Mouse (Mus musculus): ENCODE data around the gene Nrp1. TPM values are rescaled to one million over a fixed set of nuclear protein-coding genes. Genes with fewer than 3 reads are reported as not detected.

Nrp1 gene
- total and polyA plus RNA-seq, 3 experiments = 7.3 to 14.7 (median 11.9) TPM

GRCm38 (mm10) chr8:128450390-128451032 lies 92.1 kb downstream of the Nrp1 start:
- TF ChIP-seq E2F4 (IDR thresholded peaks at IDR 0.05; ENCODE audit: insufficient replicate concordance, low read depth, low read length) (no peak), BHLHE40 (IDR thresholded peaks at IDR 0.05; ENCODE audit: low read depth, low read length) (no peak), CTCF (conservative IDR thresholded peaks at IDR 0.05 in 1 of 2, IDR thresholded peaks at IDR 0.05 in 1 of 2; ENCODE audit: low read depth in 2 of 2, low read length in 2 of 2) (no peak), TBP (conservative IDR thresholded peaks at IDR 0.05; ENCODE audit: low read depth, low read length) (no peak), RAD21 (IDR thresholded peaks at IDR 0.05; ENCODE audit: low read depth, low read length) (no peak), POLR2AphosphoS2 (IDR thresholded peaks at IDR 0.05; ENCODE audit: low read depth, low read length) (no peak), NRF1 (IDR thresholded peaks at IDR 0.05; ENCODE audit: low read depth, low read length) (no peak), USF1 (IDR thresholded peaks at IDR 0.05; ENCODE audit: low read depth, low read length) (no peak)
- H3K27ac ChIP-seq (ENCODE audit: insufficient read depth, low read depth) = no peak overlapping the region
- H3K4me2 ChIP-seq (ENCODE audit: insufficient read depth, low read depth, poor library complexity, severe bottlenecking) = no peak overlapping the region
- H3K4me3 ChIP-seq (replicated peaks in 1 of 3; ENCODE audit: low read depth in 2 of 3, low read length in 2 of 3, poor library complexity in 1 of 3) = no peak overlapping the region
- H3K36me3 ChIP-seq (replicated peaks in 1 of 2; ENCODE audit: control insufficient read depth in 1 of 2, insufficient read depth in 1 of 2, low read length in 1 of 2) = peaks cover 0 to 31% of the 10 kb centered on the region in 2 experiments
- in situ Hi-C loops (cut with MboI; ENCODE audit: low pct_ligation_motif_present, low pct_unique_long_range_greater_than_20kb, low sequenced_read_pairs) = no loop called here
- no peak for DNase-seq (ENCODE audit: extremely low read depth)
- no peaks in the 10 kb centered on the region for H3K9me3 ChIP-seq (replicated peaks; ENCODE audit: low read length)
- H3K79me2 ChIP-seq (replicated peaks; ENCODE audit: control insufficient read depth, extremely low read depth, insufficient read depth, poor library complexity, severe bottlenecking) = no peaks in the 10 kb centered on the region
- dilution Hi-C loops (cut with MboI; ENCODE audit: extremely low pct_ligation_motif_present, extremely low pct_unique_long_range_greater_than_20kb, low sequenced_read_pairs) = no loop called here
- H3K27me3 ChIP-seq (replicated peaks) = no peaks in the 10 kb centered on the region
- H3K9ac ChIP-seq (ENCODE audit: insufficient read depth, low read depth) = no peak overlapping the region
- H3K4me1 ChIP-seq (ENCODE audit: control insufficient read depth in 1 of 2, insufficient read depth in 2 of 2) = no peaks in the 10 kb centered on the region

GRCm38 (mm10) chr8:128451121-128451520 lies 92.7 kb downstream of the Nrp1 start:
- no peaks in the 10 kb centered on the region for H3K27me3 ChIP-seq (replicated peaks)
- H3K79me2 ChIP-seq (replicated peaks; ENCODE audit: control insufficient read depth, extremely low read depth, insufficient read depth, poor library complexity, severe bottlenecking) = no peaks in the 10 kb centered on the region
- in situ Hi-C loops (cut with MboI; ENCODE audit: low pct_ligation_motif_present, low pct_unique_long_range_greater_than_20kb, low sequenced_read_pairs) = no loop called here
- TF ChIP-seq USF1 (IDR thresholded peaks at IDR 0.05; ENCODE audit: low read depth, low read length) (no peak), USF2 (conservative IDR thresholded peaks at IDR 0.05; ENCODE audit: low read depth, low read length) (no peak), SMC3 (IDR thresholded peaks at IDR 0.05; ENCODE audit: low read depth, low read length) (no peak), RAD21 (IDR thresholded peaks at IDR 0.05; ENCODE audit: low read depth, low read length) (no peak), ELF1 (IDR thresholded peaks at IDR 0.05; ENCODE audit: low read depth, low read length) (no peak), POLR2AphosphoS2 (IDR thresholded peaks at IDR 0.05; ENCODE audit: low read depth, low read length) (no peak), GABPA (IDR thresholded peaks at IDR 0.05; ENCODE audit: insufficient replicate concordance, low read depth, low read length) (no peak), MAZ (IDR thresholded peaks at IDR 0.05; ENCODE audit: low read depth, low read length) (no peak), NRF1 (IDR thresholded peaks at IDR 0.05; ENCODE audit: low read depth, low read length) (no peak), ZC3H11A (IDR thresholded peaks at IDR 0.05; ENCODE audit: low read depth, low read length) (no peak), MAFK (IDR thresholded peaks at IDR 0.05; ENCODE audit: insufficient replicate concordance, low read length) (no peak), MYC (IDR thresholded peaks at IDR 0.05; ENCODE audit: low read depth, low read length) (no peak)
- dilution Hi-C loops (cut with MboI; ENCODE audit: extremely low pct_ligation_motif_present, extremely low pct_unique_long_range_greater_than_20kb, low sequenced_read_pairs) = no loop called here
- no peak overlapping the region for H3K4me3 ChIP-seq (replicated peaks in 1 of 3; ENCODE audit: low read depth in 2 of 3, low read length in 2 of 3, poor library complexity in 1 of 3)
- H3K9ac ChIP-seq (ENCODE audit: insufficient read depth, low read depth) = no peak overlapping the region
- no peaks in the 10 kb centered on the region for H3K9me3 ChIP-seq (replicated peaks; ENCODE audit: low read length)
- no peaks in the 10 kb centered on the region for H3K4me1 ChIP-seq (ENCODE audit: control insufficient read depth in 1 of 2, insufficient read depth in 2 of 2)
- DNase-seq (ENCODE audit: extremely low read depth) = no peak
- H3K36me3 ChIP-seq (replicated peaks in 1 of 2; ENCODE audit: control insufficient read depth in 1 of 2, insufficient read depth in 1 of 2, low read length in 1 of 2) = peaks cover 0 to 28% of the 10 kb centered on the region in 2 experiments
- no peak overlapping the region for H3K4me2 ChIP-seq (ENCODE audit: insufficient read depth, low read depth, poor library complexity, severe bottlenecking)
- H3K27ac ChIP-seq (ENCODE audit: insufficient read depth, low read depth) = no peak overlapping the region

Measured in CH12.LX (cell line).